Mouse (Mus musculus): ENCODE data around the gene Arhgdig. TPM values are rescaled to one million over a fixed set of nuclear protein-coding genes. Genes with fewer than 3 reads are reported as not detected.

Arhgdig gene
- total and polyA plus RNA-seq, 3 experiments, result 0.60 to 10.3 TPM; not detected in 1

DNA sequence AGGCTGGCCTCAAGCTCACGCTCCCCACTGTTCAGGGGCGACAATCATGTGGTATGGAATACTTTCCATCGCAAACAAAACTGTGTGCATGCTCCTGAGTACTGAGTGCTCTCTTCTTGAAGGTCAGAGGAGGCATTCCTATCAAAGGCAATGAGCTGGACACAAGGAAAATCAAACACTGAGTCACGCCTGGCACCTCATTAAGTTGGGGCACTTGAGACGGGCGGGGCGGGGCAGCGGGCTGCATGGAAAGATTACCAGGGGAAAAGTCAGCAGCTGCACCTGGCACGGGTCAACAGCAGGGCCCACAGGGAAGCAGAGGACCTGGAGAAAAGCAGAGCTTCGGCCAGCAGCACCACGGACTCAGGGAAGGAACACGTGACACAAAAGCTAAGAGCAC lies 17.6 kb upstream of the Arhgdig start:
- in situ Hi-C loops (cut with MboI; ENCODE audit: low pct_ligation_motif_present, low pct_unique_long_range_greater_than_20kb, low sequenced_read_pairs), result no loop called here
- Histone ChIP-seq H3K4me2 (ENCODE audit: insufficient read depth, low read depth, poor library complexity, severe bottlenecking) (no peak overlapping the region), H3K36me3 (replicated peaks in 1 of 2; ENCODE audit: control insufficient read depth in 1 of 2, insufficient read depth in 1 of 2, low read length in 1 of 2) (peaks cover 0 to 5% of the 10 kb centered on the region in 2 experiments), H3K9me3 (replicated peaks; ENCODE audit: low read length) (no peaks in the 10 kb centered on the region), H3K4me1 (ENCODE audit: control insufficient read depth in 1 of 2, insufficient read depth in 2 of 2) (no peaks in the 10 kb centered on the region), H3K9ac (ENCODE audit: insufficient read depth, low read depth) (no peak overlapping the region), H3K27me3 (replicated peaks) (no peaks in the 10 kb centered on the region), H3K79me2 (replicated peaks; ENCODE audit: control insufficient read depth, extremely low read depth, insufficient read depth, poor library complexity, severe bottlenecking) (no peaks in the 10 kb centered on the region), H3K27ac (ENCODE audit: insufficient read depth, low read depth) (no peak overlapping the region), H3K4me3 (replicated peaks in 1 of 3; ENCODE audit: low read depth in 2 of 3, low read length in 2 of 3, poor library complexity in 1 of 3) (no peak overlapping the region)
- dilution Hi-C loops (cut with MboI; ENCODE audit: extremely low pct_ligation_motif_present, extremely low pct_unique_long_range_greater_than_20kb, low sequenced_read_pairs), result no loop called here
- DNase-seq (ENCODE audit: extremely low read depth), result no peak
- TF ChIP-seq ZKSCAN1 (IDR thresholded peaks at IDR 0.05; ENCODE audit: borderline replicate concordance, low read depth, low read length), result no peak
- no peak for TF ChIP-seq EP300 (IDR thresholded peaks at IDR 0.05; ENCODE audit: low read length)
- TF ChIP-seq ELF1 (IDR thresholded peaks at IDR 0.05; ENCODE audit: low read depth, low read length), result no peak
- no peak for TF ChIP-seq NELFE (IDR thresholded peaks at IDR 0.05; ENCODE audit: low read depth, low read length)
- no peak for TF ChIP-seq MAZ (IDR thresholded peaks at IDR 0.05; ENCODE audit: low read depth, low read length)
- TF ChIP-seq HCFC1 (IDR thresholded peaks at IDR 0.05; ENCODE audit: low read depth, low read length), result no peak
- TF ChIP-seq RCOR1 (conservative IDR thresholded peaks at IDR 0.05; ENCODE audit: low read depth, low read length), result no peak
- no peak for TF ChIP-seq SMC3 (IDR thresholded peaks at IDR 0.05; ENCODE audit: low read depth, low read length)
- TF ChIP-seq MEF2A (IDR thresholded peaks at IDR 0.05; ENCODE audit: borderline replicate concordance, low read depth, low read length), result no peak
- no peak for TF ChIP-seq TCF12 (IDR thresholded peaks at IDR 0.05; ENCODE audit: low read depth, low read length)
- no peak for TF ChIP-seq E2F4 (IDR thresholded peaks at IDR 0.05; ENCODE audit: insufficient replicate concordance, low read depth, low read length)
- no peak for TF ChIP-seq PAX5 (IDR thresholded peaks at IDR 0.05; ENCODE audit: low read length)

DNA sequence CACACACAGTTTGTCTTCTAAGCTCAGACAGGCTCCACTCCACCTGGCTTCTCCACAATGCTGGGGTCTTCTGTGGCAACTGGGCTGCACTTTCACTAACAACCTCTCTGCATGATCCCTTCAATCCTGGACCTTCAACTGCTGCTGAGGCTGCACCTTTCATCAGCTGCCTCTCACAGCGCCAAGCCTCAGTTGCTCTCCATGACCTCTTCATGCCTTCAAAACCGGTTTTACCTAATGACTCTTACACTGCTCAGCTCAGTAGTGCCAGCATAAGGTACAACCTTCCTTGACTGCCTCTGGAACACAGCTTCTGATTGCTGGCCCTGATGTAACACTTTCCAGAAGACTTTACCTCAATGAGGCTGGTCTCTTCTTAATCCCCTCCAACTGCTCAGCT lies 13.9 kb upstream of the Arhgdig start:
- Histone ChIP-seq H3K9me3 (replicated peaks; ENCODE audit: low read length) (no peaks in the 10 kb centered on the region), H3K9ac (ENCODE audit: insufficient read depth, low read depth) (no peak overlapping the region), H3K79me2 (replicated peaks; ENCODE audit: control insufficient read depth, extremely low read depth, insufficient read depth, poor library complexity, severe bottlenecking) (no peaks in the 10 kb centered on the region), H3K36me3 (replicated peaks in 1 of 2; ENCODE audit: control insufficient read depth in 1 of 2, insufficient read depth in 1 of 2, low read length in 1 of 2) (peaks cover 0 to 18% of the 10 kb centered on the region in 2 experiments), H3K4me3 (replicated peaks in 1 of 3; ENCODE audit: low read depth in 2 of 3, low read length in 2 of 3, poor library complexity in 1 of 3) (no peak overlapping the region), H3K27me3 (replicated peaks) (no peaks in the 10 kb centered on the region), H3K4me2 (ENCODE audit: insufficient read depth, low read depth, poor library complexity, severe bottlenecking) (no peak overlapping the region), H3K27ac (ENCODE audit: insufficient read depth, low read depth) (no peak overlapping the region), H3K4me1 (ENCODE audit: control insufficient read depth in 1 of 2, insufficient read depth in 2 of 2) (no peaks in the 10 kb centered on the region)
- DNase-seq (ENCODE audit: extremely low read depth), result no peak
- in situ Hi-C loops (cut with MboI; ENCODE audit: low pct_ligation_motif_present, low pct_unique_long_range_greater_than_20kb, low sequenced_read_pairs) (no loop called here), dilution Hi-C loops (cut with MboI; ENCODE audit: extremely low pct_ligation_motif_present, extremely low pct_unique_long_range_greater_than_20kb, low sequenced_read_pairs) (no loop called here)
- no peak for TF ChIP-seq RAD21 (IDR thresholded peaks at IDR 0.05; ENCODE audit: low read depth, low read length)
- no peak for TF ChIP-seq SIN3A (IDR thresholded peaks at IDR 0.05; ENCODE audit: low read length)
- TF ChIP-seq MAZ (IDR thresholded peaks at IDR 0.05; ENCODE audit: low read depth, low read length), result no peak
- no peak for TF ChIP-seq ZMIZ1 (IDR thresholded peaks at IDR 0.05; ENCODE audit: low read depth, low read length)
- no peak for TF ChIP-seq IRF4 (IDR thresholded peaks at IDR 0.05; ENCODE audit: low read depth, low read length)
- TF ChIP-seq ZNF384 (IDR thresholded peaks at IDR 0.05; ENCODE audit: low read depth, low read length), result no peak
- TF ChIP-seq CHD1 (IDR thresholded peaks at IDR 0.05; ENCODE audit: low read depth, low read length), result no peak
- TF ChIP-seq PAX5 (IDR thresholded peaks at IDR 0.05; ENCODE audit: low read length), result no peak
- TF ChIP-seq MAX (IDR thresholded peaks at IDR 0.05; ENCODE audit: low read length), result no peak
- TF ChIP-seq HCFC1 (IDR thresholded peaks at IDR 0.05; ENCODE audit: low read depth, low read length), result no peak
- TF ChIP-seq POLR2AphosphoS2 (IDR thresholded peaks at IDR 0.05; ENCODE audit: low read depth, low read length), result no peak
- TF ChIP-seq NELFE (IDR thresholded peaks at IDR 0.05; ENCODE audit: low read depth, low read length), result no peak
- TF ChIP-seq MEF2A (IDR thresholded peaks at IDR 0.05; ENCODE audit: borderline replicate concordance, low read depth, low read length), result no peak
- no peak for TF ChIP-seq TBP (conservative IDR thresholded peaks at IDR 0.05; ENCODE audit: low read depth, low read length)
- TF ChIP-seq RCOR1 (conservative IDR thresholded peaks at IDR 0.05; ENCODE audit: low read depth, low read length), result no peak
- TF ChIP-seq EP300 (IDR thresholded peaks at IDR 0.05; ENCODE audit: low read length), result no peak
